Mouse (Mus musculus) cerebellum, adult 2 months (tissue): ENCODE measurements at regions not wholly inside any gene's neighbourhood (a gene's known extent, or its start where the extent isn't known, plus 50 kb on each side); places are given as distances from the start of the nearest gene placed in this dataset.

Experiments used
- CTCF ChIP-seq: fragments of 200-500 bp; IDR thresholded peaks from 2 replicates; pipeline ENCODE4 v1.5.1; 2011; ENCODE audit warnings: low read depth, mild to moderate bottlenecking, control low read depth, low read length, moderate library complexity, borderline replicate concordance; ENCODE audit not compliant: insufficient read depth
- POLR2A ChIP-seq: fragments of 200-500 bp; IDR thresholded peaks from 2 replicates; pipeline ENCODE4 v1.6.1; 2011; ENCODE audit warnings: low read length, control low read depth, borderline replicate concordance; ENCODE audit not compliant: insufficient read depth

DNA sequence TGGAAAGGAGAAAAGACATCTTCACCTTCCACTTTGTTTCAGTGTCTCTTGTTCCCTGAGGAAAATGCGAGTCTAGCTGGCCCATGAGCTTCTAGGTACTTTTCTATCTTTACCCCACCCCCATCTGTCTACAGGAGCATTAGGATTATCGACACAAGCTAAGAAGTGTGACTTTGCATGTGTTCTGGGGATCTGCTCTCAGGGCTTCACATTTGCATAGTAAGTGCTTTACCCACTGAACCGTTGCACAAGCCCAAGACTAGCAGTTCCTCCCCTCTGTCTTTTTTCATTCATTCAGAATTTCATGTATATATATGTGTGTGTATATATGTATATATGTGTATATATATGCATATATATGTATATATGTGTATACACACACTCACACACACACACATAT is 162.5 kb upstream of the Arrdc4 start:
- TF ChIP-seq POLR2A (no peak), CTCF (no peak)
